Mouse (Mus musculus) heart, adult 2 months (tissue): ENCODE data around the gene Ggct. TPM values are rescaled to one million over a fixed set of nuclear protein-coding genes. Genes with fewer than 3 reads are reported as not detected.
A peak's percentile ranks its signal among the peaks of the same experiment; 100 is the strongest.

Source experiments
- DNase-seq, 2 experiments: peaks; one replicate each; pipeline ENCODE4 v3.0.0; 2021
- H3K27ac ChIP-seq: fragments of 200-600 bp; 2 replicates; pipeline ENCODE4 v1.8.1; 2022
- H3K27me3 ChIP-seq: fragments of 200-500 bp; 2 replicates; pipeline ENCODE4 v1.6.1; 2012; ENCODE audit warnings: mild to moderate bottlenecking, low read length, inconsistent platforms, mixed read lengths; ENCODE audit not compliant: control insufficient read depth, insufficient read depth
- H3K36me3 ChIP-seq: fragments of 200-500 bp; 2 replicates; pipeline ENCODE4 v1.6.1; 2012; ENCODE audit warnings: low read length, inconsistent platforms; ENCODE audit not compliant: control insufficient read depth, insufficient read depth
- H3K4me1 ChIP-seq: fragments of 200-500 bp; 2 replicates; pipeline ENCODE4 v1.6.1; 2011; ENCODE audit warnings: low read length; ENCODE audit not compliant: control insufficient read depth, insufficient read depth
- H3K4me3 ChIP-seq: fragments of 200-600 bp; 2 replicates; pipeline ENCODE4 v1.8.1; 2022
- H3K79me2 ChIP-seq: fragments of 200-500 bp; replicated peaks from 2 replicates; pipeline ENCODE4 v1.6.1; 2012; ENCODE audit warnings: mild to moderate bottlenecking, inconsistent platforms, low read length, moderate library complexity, mixed read lengths; ENCODE audit not compliant: control insufficient read depth, insufficient read depth
- H3K9ac ChIP-seq: fragments of 200-500 bp; 2 replicates; pipeline ENCODE4 v1.6.1; 2012; ENCODE audit warnings: low read depth, mild to moderate bottlenecking, control low read depth, inconsistent platforms, low read length, mixed read lengths
- CTCF ChIP-seq: fragments of 200-600 bp; IDR thresholded peaks from 2 replicates; pipeline ENCODE4 v1.8.1; 2022; ENCODE audit warnings: antibody characterized with exemption, mild to moderate bottlenecking, moderate library complexity
- EP300 ChIP-seq: fragments of 200-500 bp; IDR thresholded peaks from 2 replicates; pipeline ENCODE4 v1.6.1; 2011; ENCODE audit warnings: low read depth, low read length, control low read depth; ENCODE audit not compliant: insufficient read depth
- POLR2A ChIP-seq: fragments of 200-500 bp; IDR thresholded peaks from 2 replicates; pipeline ENCODE4 v1.6.1; 2011; ENCODE audit warnings: mild to moderate bottlenecking, low read depth, low read length, control low read depth; ENCODE audit not compliant: insufficient read depth
- WGBS: fragments of 180-500 bp; shearing (Covaris S2); methylation state at CpG from one replicate; pipeline ENCODE4 v1.1.7; 2018; 5-methylcytosine and 5-hydroxymethylcytosine counted together
- intact Hi-C: fragments of 180-260 bp; cut with DNase I; formaldehyde crosslinking; loops from one replicate; pipeline ENCODE4 v1.15.1; 2025
- long read RNA-seq: library from polyadenylated mRNA; stranded (forward); transcript quantifications from one replicate; pipeline ENCODE4 v2.0.0, GENCODE M21; 2021
- polyA plus RNA-seq: library from polyadenylated mRNA; depleted of rRNA; stranded (reverse); fragments of >200 nt; gene quantifications from 2 replicates; pipeline ENCODE4 v1.2.3, GENCODE M21; 2012; rRNA removed
- total RNA-seq, 2 experiments: library from RNA; stranded (reverse); gene quantifications; 2 replicates each; pipeline ENCODE4 v1.2.3; 2021

Ggct gene
- total RNA-seq (10 to 100 TPM; 26.5 to 29.1 TPM), polyA plus RNA-seq (6.8 and 7.8 TPM in 2 replicates)
- long read RNA-seq, transcript Ggct-202 (4 exons, 3,960 nt): major isoform, 10 of 19 reads
- long read RNA-seq, partial matches to known transcripts: 4 of 19 reads
- long read RNA-seq, other reads (novel, unspliced or antisense): 4 of 19 reads

- TF ChIP-seq EP300: peak; percentile 95
- peak; percentile 82 for TF ChIP-seq CTCF
- peak; percentile 92 for TF ChIP-seq POLR2A
- peaks cover 2% of the 10 kb centered on the region; the same call in 1 of the 2 replicates for H3K4me1 ChIP-seq
- DNase-seq: peak; percentile 95 to 98
- peak within 1 kb of the TSS; percentile 73 for H3K9ac ChIP-seq
- peaks cover 3% of the 10 kb centered on the region; the same call in 1 of the 2 replicates for H3K36me3 ChIP-seq
- no peaks in the 10 kb centered on the region for H3K27me3 ChIP-seq
- WGBS: under 1% methylated on average over 41 of the region's 41 CpGs
- H3K4me3 ChIP-seq: peak within 1 kb of the TSS; percentile 51
- no peaks in the 10 kb centered on the region for H3K79me2 ChIP-seq
- intact Hi-C loops: loop anchor here (1.0 to 5.0 kb wide), 4 partner anchors 18 to 288 kb away; partner anchors contain the start of gene Znrf2
- H3K27ac ChIP-seq: peak within 1 kb of the TSS; percentile 71
Observed at GRCm38 (mm10) chr6:54992734-54993260, at the start of gene Ggct. TSS of gene Ggct (minus strand) at chr6:54992950.

GRCm38 (mm10) chr6:55040031-55040430 is 47.3 kb upstream of the Ggct start:
- Histone ChIP-seq H3K4me1 (peaks cover 7% of the 10 kb centered on the region), H3K36me3 (no peaks in the 10 kb centered on the region), H3K9ac (no peak overlapping the region), H3K27me3 (no peaks in the 10 kb centered on the region), H3K79me2 (peaks cover 8% of the 10 kb centered on the region), H3K27ac (no peak overlapping the region), H3K4me3 (no peak overlapping the region)
- no peak for DNase-seq
- intact Hi-C loops: no loop called here
- no peak for TF ChIP-seq POLR2A
- TF ChIP-seq CTCF: no peak
- no peak for TF ChIP-seq EP300
- 35% methylated on average over 1 of the region's 1 CpGs for WGBS

- H3K36me3 ChIP-seq: no peaks in the 10 kb centered on the region
- no peaks in the 10 kb centered on the region for H3K27me3 ChIP-seq
- H3K4me3 ChIP-seq: no peak overlapping the region
- no peak for TF ChIP-seq POLR2A
- no peak for TF ChIP-seq EP300
- no peak for DNase-seq
- H3K79me2 ChIP-seq: peaks cover 8% of the 10 kb centered on the region
- H3K4me1 ChIP-seq: peaks cover 7% of the 10 kb centered on the region
- no peak overlapping the region for H3K27ac ChIP-seq
- WGBS: 55% methylated on average over 6 of the region's 6 CpGs
- intact Hi-C loops: no loop called here
- no peak overlapping the region for H3K9ac ChIP-seq
Observed at GRCm38 (mm10) chr6:55039446-55039783, 46.7 kb upstream of the Ggct start.

GRCm38 (mm10) chr6:55038671-55039445 is 46.1 kb upstream of the Ggct start:
- peak overlapping the region; percentile 94 for H3K27ac ChIP-seq
- H3K27me3 ChIP-seq: no peaks in the 10 kb centered on the region
- peaks cover 4% of the 10 kb centered on the region for H3K79me2 ChIP-seq
- WGBS: 4% methylated on average over 12 of the region's 12 CpGs
- H3K9ac ChIP-seq: peak overlapping the region; percentile 91
- H3K36me3 ChIP-seq: no peaks in the 10 kb centered on the region
- TF ChIP-seq CTCF (no peak), POLR2A (no peak), EP300 (no peak)
- DNase-seq: no peak
- intact Hi-C loops: no loop called here
- peaks cover 5% of the 10 kb centered on the region for H3K4me1 ChIP-seq
- peak overlapping the region; percentile 75 for H3K4me3 ChIP-seq

- Histone ChIP-seq H3K9ac (peak within 1 kb of the TSS; percentile 91), H3K4me3 (peak within 1 kb of the TSS; percentile 75), H3K27ac (peak within 1 kb of the TSS; percentile 94), H3K4me1 (peaks cover 4% of the 10 kb centered on the region), H3K79me2 (0 out of 2 replicates have a peak, but pooled peaks cover 2% of the 10 kb centered on the region), H3K27me3 (no peaks in the 10 kb centered on the region), H3K36me3 (no peaks in the 10 kb centered on the region)
- TF ChIP-seq EP300: peak; percentile 83; the same call in 1 of the 2 replicates
- peak; percentile 77 for TF ChIP-seq POLR2A
- TF ChIP-seq CTCF: peak; percentile 44
- intact Hi-C loops: no loop called here
- under 1% methylated on average over 85 of the region's 87 CpGs for WGBS
- DNase-seq: peak; percentile 92 to 93
Observed at GRCm38 (mm10) chr6:55037799-55038670, 45.3 kb upstream of the Ggct start, which contains the start of gene Gars. TSS of gene Gars (plus strand) at chr6:55038007.
